Mouse (Mus musculus) lung, postnatal 0 days (tissue): ENCODE measurements around the gene Them7. TPM values are rescaled to one million over a fixed set of nuclear protein-coding genes. Genes with fewer than 3 reads are reported as not detected.
A peak's percentile ranks its signal among the peaks of the same experiment; 100 is the strongest.

Experiments
- ATAC-seq: fragments of 200-750 bp; cut with Nextera tagmentation; 2 replicates; pipeline ENCODE4 v1.8.0; 2017; ENCODE audit warnings: moderate library complexity
- DNase-seq: peaks from one replicate; pipeline ENCODE4 v3.0.0-alpha.2; 2016; ENCODE audit warnings: low spot score
- H3K27ac ChIP-seq: fragments of 300-500 bp; sonication (generic); 2 replicates; pipeline ENCODE4 v1.5.1; 2014; ENCODE audit warnings: antibody characterized with exemption, mild to moderate bottlenecking, low read length, mixed read lengths
- H3K27me3 ChIP-seq: fragments of 300-500 bp; sonication (generic); replicated peaks from 2 replicates; pipeline ENCODE4 v1.6.1; 2014; ENCODE audit warnings: low read length, mixed read lengths; ENCODE audit not compliant: insufficient read depth
- H3K36me3 ChIP-seq: fragments of 300-500 bp; sonication (generic); 2 replicates; pipeline ENCODE4 v1.6.1; 2014; ENCODE audit warnings: low read length, mixed read lengths; ENCODE audit not compliant: insufficient read depth
- H3K4me1 ChIP-seq: fragments of 300-500 bp; sonication (generic); 2 replicates; pipeline ENCODE4 v1.6.1; 2014; ENCODE audit warnings: antibody characterized with exemption, low read depth, low read length, mixed read lengths; ENCODE audit not compliant: insufficient read depth
- H3K4me2 ChIP-seq: fragments of 300-500 bp; sonication (generic); replicated peaks from 2 replicates; pipeline ENCODE4 v1.6.1; 2014; ENCODE audit warnings: low read depth, mild to moderate bottlenecking, low read length, moderate library complexity, mixed read lengths
- H3K4me3 ChIP-seq: fragments of 300-500 bp; sonication (generic); 2 replicates; pipeline ENCODE4 v1.5.1; 2014; ENCODE audit warnings: low read depth, low read length
- H3K9ac ChIP-seq: fragments of 300-500 bp; sonication (generic); replicated peaks from 2 replicates; pipeline ENCODE4 v1.6.1; 2014; ENCODE audit warnings: low read depth, mild to moderate bottlenecking
- H3K9me3 ChIP-seq: fragments of 300-500 bp; sonication (generic); 2 replicates; pipeline ENCODE4 v1.6.1; 2016; ENCODE audit warnings: low read length, mixed read lengths
- CTCF ChIP-seq: IDR thresholded peaks from 2 replicates; pipeline ENCODE4 v1.5.1; 2016; ENCODE audit warnings: antibody characterized with exemption, mild to moderate bottlenecking
- EP300 ChIP-seq: IDR thresholded peaks from 2 replicates; pipeline ENCODE4 v1.6.1; 2016; ENCODE audit warnings: antibody characterized with exemption, mild to moderate bottlenecking, control low read depth
- WGBS: fragments of 180-500 bp; shearing (Covaris S2); extraction: QIAGEN DNeasy Blood & Tissue Kit; methylation state at CpG from one replicate; pipeline ENCODE4 v1.1.7; 2014; 5-methylcytosine and 5-hydroxymethylcytosine counted together
- polyA plus RNA-seq: library from polyadenylated mRNA; unstranded; fragments of >200 nt; fragmentation: Nextera tagmentation; extraction: Ambion mirVana; gene quantifications from 2 replicates; pipeline ENCODE4 v1.2.1, GENCODE M21; 2015

Gene Them7
- polyA plus RNA-seq, 1 experiment from 2014 or later = not detected

DNA sequence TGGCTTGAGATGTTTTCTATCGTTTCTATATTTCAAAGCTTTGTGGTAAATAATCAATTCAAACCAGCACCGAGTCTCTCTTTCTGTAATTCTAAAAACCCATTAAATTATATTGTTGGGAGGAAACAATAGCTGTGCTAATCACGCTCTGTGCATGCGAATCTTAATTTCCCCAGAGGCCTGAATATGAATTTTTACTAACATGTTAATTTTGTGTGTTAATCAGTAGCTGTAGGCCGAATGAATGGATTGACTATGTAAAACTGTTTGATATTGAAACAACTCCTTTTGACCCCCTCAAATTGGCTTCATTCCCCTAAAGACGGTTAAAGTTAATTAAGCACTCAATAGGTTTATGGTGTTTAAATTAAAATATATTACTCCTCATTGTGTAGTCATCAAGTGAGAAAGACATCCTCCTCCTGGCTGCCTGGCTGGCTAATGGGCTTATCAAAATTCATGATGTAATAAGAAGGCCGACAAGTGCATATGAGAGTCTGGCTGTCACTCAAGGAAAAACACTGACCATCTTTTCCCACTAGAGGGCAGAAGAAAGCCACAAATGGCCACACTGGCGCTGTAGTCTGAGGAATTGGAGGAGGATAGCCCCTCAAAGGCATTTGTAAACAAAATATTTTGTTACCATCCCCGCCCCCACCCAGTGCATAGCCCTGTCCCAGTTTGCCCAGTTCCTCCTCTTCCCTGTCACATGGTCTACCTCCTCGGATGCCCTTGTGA lies 110.0 kb downstream of the Them7 start:
- no peak overlapping the region for H3K4me2 ChIP-seq
- ATAC-seq (peak; percentile 64), DNase-seq (peak; percentile 77)
- no peak overlapping the region for H3K4me3 ChIP-seq
- TF ChIP-seq CTCF (peak; percentile 87), EP300 (no peak)
- H3K36me3 ChIP-seq = no peaks in the 10 kb centered on the region
- no peaks in the 10 kb centered on the region for H3K9me3 ChIP-seq
- H3K4me1 ChIP-seq = no peaks in the 10 kb centered on the region
- 42% methylated on average over 10 of the region's 10 CpGs for WGBS
- H3K27me3 ChIP-seq = no peaks in the 10 kb centered on the region
- no peak overlapping the region for H3K27ac ChIP-seq
- no peak overlapping the region for H3K9ac ChIP-seq

GRCm38 (mm10) chr2:105335661-105336060 lies 111.5 kb downstream of the Them7 start:
- no peaks in the 10 kb centered on the region for H3K36me3 ChIP-seq
- DNase-seq = no peak
- H3K4me2 ChIP-seq = no peak overlapping the region
- no peak overlapping the region for H3K4me3 ChIP-seq
- H3K9me3 ChIP-seq = no peaks in the 10 kb centered on the region
- no peaks in the 10 kb centered on the region for H3K27me3 ChIP-seq
- no peak for ATAC-seq
- TF ChIP-seq EP300 (no peak), CTCF (no peak)
- H3K9ac ChIP-seq = no peak overlapping the region
- 48% methylated on average over 2 of the region's 2 CpGs for WGBS
- no peaks in the 10 kb centered on the region for H3K4me1 ChIP-seq
- H3K27ac ChIP-seq = no peak overlapping the region

DNA sequence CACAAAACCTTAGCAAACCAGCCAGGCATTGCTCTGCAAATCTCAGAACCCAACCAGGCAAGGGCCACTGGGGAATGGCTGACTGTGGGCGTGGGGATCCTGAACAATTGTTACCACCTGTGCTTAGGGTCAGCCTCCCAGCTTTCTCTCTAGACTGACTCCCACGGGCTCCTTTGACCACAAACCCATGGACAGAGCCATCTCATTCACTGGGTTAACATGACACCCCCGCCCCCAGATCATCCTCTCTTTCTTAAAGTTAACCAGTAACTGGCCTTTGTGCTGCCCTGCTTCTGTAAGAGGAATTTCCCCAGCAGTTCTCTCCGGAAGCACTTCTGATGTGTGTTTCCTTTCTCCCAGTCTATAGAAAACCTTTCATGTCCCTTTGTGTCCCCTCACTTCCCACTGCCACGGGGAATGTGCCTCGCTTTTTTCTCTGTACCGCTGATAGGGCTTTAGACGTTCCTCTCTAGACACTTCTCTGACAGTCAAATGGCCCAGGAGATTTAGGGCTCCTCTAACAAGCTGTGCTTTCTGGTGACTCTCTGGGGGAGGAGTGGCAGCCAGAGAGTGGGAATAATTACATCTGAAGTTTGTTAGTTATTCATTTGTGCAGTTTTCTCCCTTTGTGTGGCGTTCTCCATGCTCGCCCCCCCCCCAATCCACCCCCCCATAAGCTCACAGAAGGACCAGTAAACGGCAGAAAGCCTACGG lies 112.4 kb downstream of the Them7 start:
- no peak for ATAC-seq
- no peak overlapping the region for H3K27ac ChIP-seq
- 21% methylated on average over 12 of the region's 12 CpGs for WGBS
- H3K9ac ChIP-seq = no peak overlapping the region
- no peak overlapping the region for H3K4me2 ChIP-seq
- DNase-seq = no peak
- H3K9me3 ChIP-seq = no peaks in the 10 kb centered on the region
- no peaks in the 10 kb centered on the region for H3K4me1 ChIP-seq
- TF ChIP-seq EP300 (no peak), CTCF (no peak)
- H3K27me3 ChIP-seq = no peaks in the 10 kb centered on the region
- H3K4me3 ChIP-seq = no peak overlapping the region
- H3K36me3 ChIP-seq = no peaks in the 10 kb centered on the region

GRCm38 (mm10) chr2:105337171-105337875 lies 113.2 kb downstream of the Them7 start:
- no peak for ATAC-seq
- no peaks in the 10 kb centered on the region for H3K4me1 ChIP-seq
- no peak for DNase-seq
- no peak overlapping the region for H3K4me3 ChIP-seq
- no peaks in the 10 kb centered on the region for H3K27me3 ChIP-seq
- H3K4me2 ChIP-seq = no peak overlapping the region
- H3K9me3 ChIP-seq = no peaks in the 10 kb centered on the region
- H3K27ac ChIP-seq = no peak overlapping the region
- H3K36me3 ChIP-seq = no peaks in the 10 kb centered on the region
- H3K9ac ChIP-seq = no peak overlapping the region
- WGBS = 40% methylated on average over 8 of the region's 8 CpGs
- TF ChIP-seq EP300 (no peak), CTCF (no peak)

DNA sequence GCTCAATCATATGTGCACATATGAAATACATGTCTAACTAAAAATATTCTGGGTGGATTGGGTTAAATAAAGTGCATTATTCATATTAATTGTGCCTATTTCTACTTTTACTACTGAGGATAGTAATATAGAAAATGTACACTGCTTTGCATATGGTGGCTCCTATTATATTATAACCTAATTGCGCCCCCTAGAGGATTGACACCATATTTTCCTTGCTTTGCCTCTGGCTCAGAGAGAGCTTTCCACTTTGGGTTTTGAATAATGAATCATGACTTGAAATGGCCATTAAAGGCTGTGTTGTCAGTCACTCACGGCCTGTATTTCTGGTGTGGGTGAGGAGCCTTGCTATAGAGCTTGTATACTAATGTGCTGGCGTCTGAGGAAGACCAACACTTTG lies 115.9 kb downstream of the Them7 start:
- no peaks in the 10 kb centered on the region for H3K36me3 ChIP-seq
- no peak overlapping the region for H3K4me3 ChIP-seq
- no peak overlapping the region for H3K4me2 ChIP-seq
- TF ChIP-seq CTCF (peak; percentile 34; the same call in 1 of the 2 replicates), EP300 (no peak)
- 61% methylated on average over 3 of the region's 3 CpGs for WGBS
- H3K4me1 ChIP-seq = no peaks in the 10 kb centered on the region
- H3K9ac ChIP-seq = no peak overlapping the region
- H3K9me3 ChIP-seq = no peaks in the 10 kb centered on the region
- no peak overlapping the region for H3K27ac ChIP-seq
- ATAC-seq = no peak
- H3K27me3 ChIP-seq = no peaks in the 10 kb centered on the region
- DNase-seq = no peak

DNA sequence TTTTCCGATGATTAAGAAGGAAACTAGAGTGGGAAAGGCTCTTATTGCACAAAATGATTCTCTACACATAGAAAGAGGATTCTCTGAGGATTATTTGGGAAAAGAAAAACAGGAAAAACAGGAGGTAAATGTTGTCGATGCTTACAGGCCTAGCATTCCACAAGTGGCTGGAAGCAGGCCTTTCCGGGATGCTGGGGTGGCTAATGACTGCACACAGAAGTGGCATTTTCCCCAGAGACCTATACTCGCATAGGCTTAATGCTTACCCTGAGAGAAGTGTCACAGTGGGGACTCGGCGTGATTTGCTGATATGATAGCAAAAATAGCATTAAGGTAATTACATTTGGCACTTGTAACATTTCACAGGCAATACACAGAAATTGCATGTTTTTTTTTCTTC lies 124.8 kb downstream of the Them7 start:
- WGBS = 73% methylated on average over 6 of the region's 6 CpGs
- no peak for ATAC-seq
- no peak for TF ChIP-seq CTCF

More for the DNA sequence above, 124.8 kb downstream of the Them7 start:
- Histone ChIP-seq H3K4me2 (no peak overlapping the region), H3K27me3 (no peaks in the 10 kb centered on the region), H3K27ac (no peak overlapping the region), H3K9ac (no peak overlapping the region), H3K36me3 (no peaks in the 10 kb centered on the region), H3K4me1 (no peaks in the 10 kb centered on the region), H3K4me3 (no peak overlapping the region), H3K9me3 (no peaks in the 10 kb centered on the region)
- no peak for DNase-seq
